Mouse (Mus musculus): ENCODE results near the gene AB124611. TPM values are rescaled to one million over a fixed set of nuclear protein-coding genes. Genes with fewer than 3 reads are reported as not detected.

Gene AB124611
- polyA plus RNA-seq, 2 experiments = 2.1 to 5.7 TPM

- Histone ChIP-seq H3K4me1 (replicated peaks; ENCODE audit: control insufficient read depth in 2 of 2, insufficient read depth in 2 of 2, low read length in 1 of 2) (peaks cover 7 to 16% of the 10 kb centered on the region in 2 experiments), H3K4me2 (ENCODE audit: low read depth) (peak overlapping the region; percentile 73), H3K9ac (replicated peaks) (peak overlapping the region; percentile 51), H3K36me3 (replicated peaks; ENCODE audit: control insufficient read depth, insufficient read depth, low read depth) (peaks cover 5% of the 10 kb centered on the region), H3K27ac (peak overlapping the region; percentile 68), H3K27me3 (ENCODE audit: control insufficient read depth, insufficient read depth, low read length) (no peaks in the 10 kb centered on the region), H3K4me3 (ENCODE audit: insufficient read depth in 1 of 2, low read depth in 2 of 2, low read length in 2 of 2) (peak overlapping the region; percentile 63 to 75), H3K9me3 (ENCODE audit: control insufficient read depth, low read length) (no peaks in the 10 kb centered on the region)
- DNase-seq (ENCODE audit: low read depth in 3 of 3, low spot score in 3 of 3) = peak; percentile 93 to 95 (median 95)
- ATAC-seq (ENCODE audit: insufficient read depth) = peak; percentile 88
- under 1% methylated on average over 62 of the region's 67 CpGs for WGBS (ENCODE audit: insufficient replicate concordance)
- no peak for TF ChIP-seq EP300 (IDR thresholded peaks at IDR 0.05; ENCODE audit: low read depth)
- peak; percentile 53 for TF ChIP-seq CTCF (IDR thresholded peaks at IDR 0.05; ENCODE audit: low read depth)
These were observed 20.2 kb downstream of the AB124611 start for GRCm38 (mm10) chr9:21545916-21546788.

- TF ChIP-seq CTCF (IDR thresholded peaks at IDR 0.05; ENCODE audit: low read depth) (no peak), EP300 (IDR thresholded peaks at IDR 0.05; ENCODE audit: low read depth) (no peak)
These were observed 20.8 kb downstream of the AB124611 start, which contains the start of gene Carm1 for GRCm38 (mm10) chr9:21546789-21547074. Carm1 (plus strand) TSS chr9:21546894.

GRCm38 (mm10) chr9:21547075-21547941, 21.3 kb downstream of the AB124611 start:
- H3K4me2 ChIP-seq (ENCODE audit: low read depth) = peak overlapping the region; percentile 73
- H3K27ac ChIP-seq = peak overlapping the region; percentile 82
- WGBS (ENCODE audit: insufficient replicate concordance) = 1% methylated on average over 61 of the region's 66 CpGs
- no peaks in the 10 kb centered on the region for H3K9me3 ChIP-seq (ENCODE audit: control insufficient read depth, low read length)
- TF ChIP-seq EP300 (IDR thresholded peaks at IDR 0.05; ENCODE audit: low read depth) (no peak), CTCF (IDR thresholded peaks at IDR 0.05; ENCODE audit: low read depth) (peak; percentile 8; the same call in 1 of the 2 replicates)
- peak; percentile 16 for ATAC-seq (ENCODE audit: insufficient read depth)
- H3K36me3 ChIP-seq (replicated peaks; ENCODE audit: control insufficient read depth, insufficient read depth, low read depth) = peaks cover 7% of the 10 kb centered on the region
- peak overlapping the region; percentile 75 to 98 for H3K4me3 ChIP-seq (ENCODE audit: insufficient read depth in 1 of 2, low read depth in 2 of 2, low read length in 2 of 2)
- peak overlapping the region; percentile 85 for H3K9ac ChIP-seq (replicated peaks)
- H3K4me1 ChIP-seq (replicated peaks; ENCODE audit: control insufficient read depth in 2 of 2, insufficient read depth in 2 of 2, low read length in 1 of 2) = peaks cover 7 to 16% of the 10 kb centered on the region in 2 experiments
- peak in 2 of 3 experiments; percentile 42 for DNase-seq (ENCODE audit: low read depth in 3 of 3, low spot score in 3 of 3)
- no peaks in the 10 kb centered on the region for H3K27me3 ChIP-seq (ENCODE audit: control insufficient read depth, insufficient read depth, low read length)

More at GRCm38 (mm10) chr9:21546789-21547074, 20.8 kb downstream of the AB124611 start, which contains the start of gene Carm1:
- Histone ChIP-seq H3K4me1 (replicated peaks; ENCODE audit: control insufficient read depth in 2 of 2, insufficient read depth in 2 of 2, low read length in 1 of 2) (peaks cover 7 to 16% of the 10 kb centered on the region in 2 experiments), H3K9ac (replicated peaks) (peak within 1 kb of the TSS; percentile 85), H3K36me3 (replicated peaks; ENCODE audit: control insufficient read depth, insufficient read depth, low read depth) (peaks cover 7% of the 10 kb centered on the region), H3K27ac (peak within 1 kb of the TSS; percentile 82), H3K27me3 (ENCODE audit: control insufficient read depth, insufficient read depth, low read length) (no peaks in the 10 kb centered on the region), H3K4me2 (ENCODE audit: low read depth) (peak within 1 kb of the TSS; percentile 73), H3K4me3 (ENCODE audit: insufficient read depth in 1 of 2, low read depth in 2 of 2, low read length in 2 of 2) (peak within 1 kb of the TSS; percentile 75 to 98), H3K9me3 (ENCODE audit: control insufficient read depth, low read length) (no peaks in the 10 kb centered on the region)
- WGBS (ENCODE audit: insufficient replicate concordance) = under 1% methylated on average over 43 of the region's 52 CpGs
- DNase-seq (ENCODE audit: low read depth in 3 of 3, low spot score in 3 of 3) = no peak
- ATAC-seq (ENCODE audit: insufficient read depth) = no peak

GRCm38 (mm10) chr9:21551049-21551448, 25.1 kb downstream of the AB124611 start:
- Histone ChIP-seq H3K4me2 (ENCODE audit: low read depth) (no peak overlapping the region), H3K27ac (no peak overlapping the region), H3K9ac (replicated peaks) (no peak overlapping the region), H3K9me3 (ENCODE audit: control insufficient read depth, low read length) (no peaks in the 10 kb centered on the region), H3K27me3 (ENCODE audit: control insufficient read depth, insufficient read depth, low read length) (no peaks in the 10 kb centered on the region), H3K36me3 (replicated peaks; ENCODE audit: control insufficient read depth, insufficient read depth, low read depth) (peaks cover 7% of the 10 kb centered on the region), H3K4me3 (ENCODE audit: insufficient read depth in 1 of 2, low read depth in 2 of 2, low read length in 2 of 2) (no peak overlapping the region), H3K4me1 (replicated peaks; ENCODE audit: control insufficient read depth in 2 of 2, insufficient read depth in 2 of 2, low read length in 1 of 2) (peaks cover 23 to 25% of the 10 kb centered on the region in 2 experiments)
- TF ChIP-seq CTCF (IDR thresholded peaks at IDR 0.05; ENCODE audit: low read depth) (no peak), EP300 (IDR thresholded peaks at IDR 0.05; ENCODE audit: low read depth) (no peak)
- no peak for ATAC-seq (ENCODE audit: insufficient read depth)
- WGBS (ENCODE audit: insufficient replicate concordance) = 88% methylated on average over 2 of the region's 2 CpGs
- DNase-seq (ENCODE audit: low read depth in 3 of 3, low spot score in 3 of 3) = no peak
